Mouse (Mus musculus): Measurements from ENCODE around the gene Ankrd52. TPM values are rescaled to one million over a fixed set of nuclear protein-coding genes. Genes with fewer than 3 reads are reported as not detected.

Ankrd52 gene
- total RNA-seq, 1 experiment from 2014 or later = 66.9 TPM

DNA sequence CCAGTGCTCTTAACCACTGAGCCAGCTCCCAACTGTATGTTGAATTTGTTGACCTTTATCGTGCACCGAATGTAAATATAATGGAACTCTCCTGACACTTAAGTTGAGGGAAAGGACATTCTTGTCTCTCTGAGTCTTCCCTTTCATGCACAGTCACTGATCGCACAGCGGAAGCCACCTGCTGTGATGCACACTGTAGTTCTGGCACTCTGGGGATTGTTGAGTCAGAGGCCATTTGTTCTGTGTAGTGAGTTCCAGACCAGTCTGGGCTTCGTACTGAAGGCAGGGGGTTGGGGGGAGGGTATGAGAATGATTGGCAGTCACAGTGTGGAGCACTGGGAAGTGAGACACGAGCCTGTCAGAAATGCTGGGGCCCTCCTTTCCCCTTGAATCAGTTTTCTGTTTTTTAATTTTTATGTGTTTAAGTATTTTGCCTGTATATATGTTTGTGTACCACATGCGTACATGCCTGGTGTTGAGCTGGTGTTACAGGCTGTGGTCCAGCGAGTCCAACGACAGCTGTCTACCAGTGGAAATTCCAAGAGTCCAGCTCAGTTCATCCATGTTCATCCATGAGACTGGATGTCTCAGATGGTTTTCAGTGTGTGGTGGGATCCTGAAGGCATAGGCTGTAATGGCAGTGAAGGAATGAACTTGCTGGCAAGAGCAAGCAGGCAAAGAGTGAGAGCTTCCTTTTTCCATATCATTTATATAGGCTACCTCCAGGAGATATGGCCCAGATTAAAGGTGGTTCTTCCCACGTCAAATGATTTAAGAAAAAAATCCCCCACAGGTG, 64.6 kb downstream of the Ankrd52 start:
- DNase-seq = no peak

GRCm38 (mm10) chr10:128442718-128443117, 65.8 kb downstream of the Ankrd52 start:
- DNase-seq = no peak

DNA sequence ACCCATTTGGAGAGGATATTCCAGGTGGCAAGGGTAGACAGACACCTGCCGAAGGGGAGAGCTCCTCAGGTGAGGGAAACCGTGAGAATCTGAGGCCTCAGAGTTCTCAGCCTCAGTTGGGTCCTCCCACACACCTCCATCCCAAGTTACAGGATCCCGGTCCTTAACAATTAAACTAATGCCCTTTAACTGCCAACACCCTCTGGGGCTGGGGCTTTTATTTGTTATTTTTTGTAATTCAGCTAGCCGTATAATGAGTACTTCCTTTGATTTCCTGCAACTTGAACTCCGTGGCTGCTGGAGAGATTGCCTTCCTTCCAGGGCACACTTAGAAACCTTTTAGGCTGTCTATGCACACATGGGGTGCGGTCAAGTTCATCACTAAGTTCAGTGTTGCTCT, 67.4 kb downstream of the Ankrd52 start:
- DNase-seq = no peak

GRCm38 (mm10) chr10:128445407-128445806, 68.5 kb downstream of the Ankrd52 start:
- DNase-seq = no peak

DNA sequence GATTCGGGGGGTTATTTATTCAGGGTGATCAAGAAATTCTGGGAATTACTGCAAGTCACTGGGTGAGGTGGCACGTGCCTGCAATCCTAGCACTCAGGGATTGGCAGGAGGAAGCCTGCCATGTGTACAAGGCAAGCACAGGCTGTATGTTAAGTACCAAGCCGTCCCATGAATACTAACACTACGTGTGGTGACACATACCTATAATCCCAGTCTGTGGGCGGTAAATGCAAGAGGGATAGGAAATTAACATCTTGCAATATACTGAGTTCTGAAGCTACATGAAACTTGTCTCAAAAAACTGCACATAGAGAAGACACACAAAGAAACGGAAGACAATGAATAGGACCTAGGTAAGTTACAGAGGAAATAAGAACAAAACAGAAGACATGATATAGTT, 74.1 kb downstream of the Ankrd52 start:
- no peak for DNase-seq

GRCm38 (mm10) chr10:128454471-128454870, 77.6 kb downstream of the Ankrd52 start:
- no peak for DNase-seq

- DNase-seq = peak; percentile 85
These were observed 78.4 kb downstream of the Ankrd52 start for GRCm38 (mm10) chr10:128455280-128455679.

DNA sequence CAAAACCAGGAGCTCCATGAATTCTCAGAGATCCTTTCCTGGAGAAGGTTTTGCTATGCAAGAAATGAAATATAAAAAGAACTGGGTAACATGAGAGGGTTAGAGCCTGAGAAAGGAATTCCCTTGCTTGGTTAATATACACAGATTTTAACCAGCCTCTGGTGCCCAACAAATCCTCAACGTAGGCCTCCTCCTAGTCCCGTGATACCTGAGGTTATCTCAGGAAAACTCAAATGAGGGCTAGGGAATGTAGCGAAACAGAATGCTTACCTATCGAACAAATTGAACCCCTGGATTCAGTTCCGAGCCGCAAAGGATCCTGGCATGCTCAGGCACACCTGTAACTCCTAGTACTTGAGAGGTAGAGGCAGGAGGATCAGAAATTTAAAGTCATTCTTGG, 80.8 kb downstream of the Ankrd52 start:
- no peak for DNase-seq

Small RNAs within 50 kb of the gene (microRNA-seq; reads per million reads assigned to microRNA genes)
- gene Gm25361 (0 reads per million in 2 experiments), gene Gm26308 (0 reads per million in 2 experiments), gene Mir6914 (0 to 0.38 reads per million in 2 experiments), gene Mir6915 (0 to 1.9 reads per million in 2 experiments), gene Mir8105 (0.43 to 0.76 reads per million in 2 experiments)

Other genes with a start within 250 kb of the Ankrd52 start
- 73.9 and 78.9 TPM in 2 replicates for gene Rbms2, start 196.8 kb upstream of the Ankrd52 start, total RNA-seq (2021)
- gene Gls2, start 182.7 kb upstream of the Ankrd52 start, total RNA-seq (2021) = 2.9 and 31.3 TPM in 2 replicates
- gene Spryd4, start 165.3 kb upstream of the Ankrd52 start, total RNA-seq (2021) = 18.9 and 21.5 TPM in 2 replicates
- not detected in 2 replicates for gene Mip, start 151.3 kb upstream of the Ankrd52 start, total RNA-seq (2021)
- gene Timeless, start 145.1 kb upstream of the Ankrd52 start, total RNA-seq (2021) = 16.5 and 19.3 TPM in 2 replicates
- 2.0 and 46.2 TPM in 2 replicates for gene Apon, start 123.0 kb upstream of the Ankrd52 start, total RNA-seq (2021)
- 10.4 and 138 TPM in 2 replicates for gene Apof, start 108.4 kb upstream of the Ankrd52 start, total RNA-seq (2021)
- gene Stat2, start 106.6 kb upstream of the Ankrd52 start, total RNA-seq (2021) = 22.0 and 25.3 TPM in 2 replicates
- 0.26 TPM in 1 of 2 replicates, not detected in the other for gene Il23a, start 78.4 kb upstream of the Ankrd52 start, total RNA-seq (2021)
- gene Pan2, start 73.8 kb upstream of the Ankrd52 start, total RNA-seq (2021) = 22.2 and 27.0 TPM in 2 replicates
- gene Cnpy2, start 54.7 kb upstream of the Ankrd52 start, total RNA-seq (2021) = 150 and 152 TPM in 2 replicates
- 918 and 1,019 TPM in 2 replicates for gene Cs, start 39.4 kb upstream of the Ankrd52 start, total RNA-seq (2021)
- gene Coq10a, start 8.1 kb upstream of the Ankrd52 start, total RNA-seq (2021) = 103 and 111 TPM in 2 replicates
- gene Slc39a5, start 24.1 kb downstream of the Ankrd52 start, total RNA-seq (2021) = 0.78 TPM in 1 of 2 replicates, not detected in the other
- gene Nabp2, start 34.4 kb downstream of the Ankrd52 start, total RNA-seq (2021) = 59.8 and 65.2 TPM in 2 replicates
- 38.4 and 40.2 TPM in 2 replicates for gene Rnf41, start 34.5 kb downstream of the Ankrd52 start, total RNA-seq (2021)
- gene Smarcc2, start 82.1 kb downstream of the Ankrd52 start, total RNA-seq (2021) = 107 and 108 TPM in 2 replicates
- 800 and 862 TPM in 2 replicates for gene Myl6, start 117.0 kb downstream of the Ankrd52 start, total RNA-seq (2021)
- 4.7 and 5.0 TPM in 2 replicates for gene Myl6b, start 121.6 kb downstream of the Ankrd52 start, total RNA-seq (2021)
- gene Esyt1, start 148.8 kb downstream of the Ankrd52 start, total RNA-seq (2021) = 28.5 and 36.9 TPM in 2 replicates
- 12.6 and 13.5 TPM in 2 replicates for gene Zc3h10, start 170.7 kb downstream of the Ankrd52 start, total RNA-seq (2021)
- 2,356 and 2,777 TPM in 2 replicates for gene Rpl41, start 172.2 kb downstream of the Ankrd52 start, total RNA-seq (2021)
- 93.5 and 107 TPM in 2 replicates for gene Pa2g4, start 188.9 kb downstream of the Ankrd52 start, total RNA-seq (2021)
- gene Erbb3, start 212.5 kb downstream of the Ankrd52 start, total RNA-seq (2021) = 4.4 and 9.1 TPM in 2 replicates
- gene Rps26, start 249.6 kb downstream of the Ankrd52 start, total RNA-seq (2021) = 748 and 849 TPM in 2 replicates